Mouse (Mus musculus): ENCODE measurements around the gene Itgam.

DNA sequence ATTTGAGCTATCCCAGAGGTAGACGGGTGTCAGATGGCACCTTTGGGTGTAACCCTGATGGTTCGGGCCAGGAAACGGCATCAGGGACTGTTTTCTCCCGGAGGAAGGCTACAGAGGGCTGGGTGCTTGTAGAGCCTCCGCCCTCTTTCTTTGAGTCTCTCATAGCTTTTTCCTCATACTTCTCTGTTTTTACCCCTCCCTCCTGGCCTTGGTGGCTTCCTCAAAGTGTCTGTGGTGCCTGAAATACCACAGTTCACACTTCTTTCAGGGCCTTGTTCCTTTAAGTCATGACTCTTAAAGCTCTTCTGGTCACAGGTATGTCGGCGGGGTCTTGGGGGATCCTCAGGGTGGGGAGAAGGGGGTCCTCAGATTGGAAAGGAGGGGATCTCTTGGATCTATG, at the start of gene Itgam, which contains the start of gene Gm49368:
- TF ChIP-seq CTCF (IDR thresholded peaks at IDR 0.05; ENCODE audit: low read depth), result no peak
- no peak for TF ChIP-seq EP300 (IDR thresholded peaks at IDR 0.05; ENCODE audit: low read depth)

Measured in liver, embryonic 14.5 days (tissue).